Mouse (Mus musculus) cerebellum, adult 9-10 months (tissue): Measurements from ENCODE around the gene 4930435E12Rik.
A peak's percentile ranks its signal among the peaks of the same experiment; 100 is the strongest.
"Not testable (repeated sequence)": the region's sequence is repeated elsewhere in the genome, so short reads cannot be mapped to it uniquely, and the experiment has no call there.

Experiments used
- DNase-seq: peaks from one replicate; pipeline ENCODE4 v3.0.0; 2022

4930435E12Rik gene

DNA sequence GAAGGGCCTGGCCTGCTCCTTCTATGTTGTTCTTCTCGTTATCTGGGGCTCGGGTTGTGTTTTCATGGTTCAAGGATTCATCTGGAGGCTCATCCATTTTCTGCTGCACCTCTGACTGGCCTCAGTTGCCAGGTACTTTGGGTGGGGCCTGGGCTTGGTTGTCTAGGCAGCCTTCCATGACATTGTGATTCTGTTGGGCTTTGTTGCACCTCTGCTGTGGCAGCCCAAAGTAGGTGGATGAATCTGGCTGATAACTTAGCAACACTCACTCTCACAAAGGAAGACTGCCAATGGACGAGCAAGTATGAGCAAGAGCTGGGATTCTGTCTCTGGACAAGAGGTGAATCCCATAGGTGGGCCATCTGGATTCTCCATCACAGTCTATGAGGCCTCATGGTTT is at the start of gene 4930435E12Rik:
TSS of gene 4930435E12Rik (minus strand) at position 101 of the 400 bp plus-strand sequence.
- DNase-seq: no peak

DNA sequence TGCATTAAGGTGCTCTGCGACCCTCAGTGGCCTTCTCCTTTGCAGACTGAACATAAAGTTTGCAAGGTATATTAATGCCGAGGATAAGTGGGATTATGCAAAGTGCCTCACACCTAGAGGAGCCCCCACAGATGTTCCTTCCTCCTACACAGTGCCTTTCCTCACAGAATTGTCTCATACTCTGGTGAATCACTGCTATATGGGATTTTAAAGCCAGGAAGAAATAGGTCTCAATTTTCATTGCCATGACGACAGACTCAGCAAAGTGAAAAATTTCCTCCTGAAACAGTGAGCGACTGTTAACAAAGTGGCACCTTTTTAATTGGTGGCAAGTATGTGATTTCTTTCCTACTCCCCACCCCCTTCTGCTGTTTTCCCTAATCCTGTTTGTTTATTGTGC is 45.9 kb upstream of the 4930435E12Rik start:
- no peak for DNase-seq

DNA sequence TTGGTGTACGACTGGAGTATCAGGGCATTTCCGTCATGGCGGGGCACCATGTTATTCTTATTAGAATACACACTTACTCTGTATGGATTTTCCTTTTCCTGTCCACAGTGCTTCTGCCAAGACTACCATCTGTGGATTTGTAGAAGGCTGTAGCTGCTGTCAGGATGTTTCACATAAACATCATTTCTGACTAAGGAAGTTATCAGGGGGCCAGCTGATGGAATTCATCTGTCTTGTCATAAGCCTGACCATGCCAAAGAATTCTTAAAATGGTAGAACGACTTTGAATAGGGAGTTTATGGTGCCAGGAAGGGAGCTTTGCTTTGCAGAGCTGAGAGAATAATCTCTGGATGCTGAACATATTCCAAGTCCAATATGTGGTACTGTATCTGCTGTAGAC is 44.7 kb upstream of the 4930435E12Rik start:
- no peak for DNase-seq

GRCm38 (mm10) chr16:38864358-38864757 is 35.8 kb upstream of the 4930435E12Rik start:
- DNase-seq: no peak

DNA sequence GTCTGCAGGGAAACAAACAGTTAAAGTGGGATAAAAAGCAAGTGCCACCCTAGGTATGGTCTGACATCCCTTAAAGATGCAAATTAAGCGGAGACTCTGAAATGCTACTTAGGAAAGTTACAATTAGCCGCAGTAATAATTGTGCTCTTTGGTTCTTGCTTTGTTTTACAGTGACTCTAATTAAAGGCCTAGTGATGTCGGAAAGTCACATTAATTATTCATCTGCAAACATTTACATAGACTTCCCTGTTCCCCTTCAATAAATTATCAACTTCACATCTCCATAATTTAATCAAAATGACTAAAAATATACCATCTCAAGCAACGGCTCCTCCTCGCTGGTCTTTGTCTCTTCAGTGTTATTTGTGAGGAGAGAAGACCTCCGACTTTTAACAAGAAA is 32.0 kb upstream of the 4930435E12Rik start:
- no peak for DNase-seq

- peak; percentile 38 for DNase-seq
These were observed 29.7 kb upstream of the 4930435E12Rik start for GRCm38 (mm10) chr16:38858120-38858749.

GRCm38 (mm10) chr16:38812521-38812920 is 16.0 kb downstream of the 4930435E12Rik start:
- DNase-seq: peak; percentile 8

- no peak for DNase-seq
These were observed 18.4 kb downstream of the 4930435E12Rik start for GRCm38 (mm10) chr16:38810196-38810595.

DNA sequence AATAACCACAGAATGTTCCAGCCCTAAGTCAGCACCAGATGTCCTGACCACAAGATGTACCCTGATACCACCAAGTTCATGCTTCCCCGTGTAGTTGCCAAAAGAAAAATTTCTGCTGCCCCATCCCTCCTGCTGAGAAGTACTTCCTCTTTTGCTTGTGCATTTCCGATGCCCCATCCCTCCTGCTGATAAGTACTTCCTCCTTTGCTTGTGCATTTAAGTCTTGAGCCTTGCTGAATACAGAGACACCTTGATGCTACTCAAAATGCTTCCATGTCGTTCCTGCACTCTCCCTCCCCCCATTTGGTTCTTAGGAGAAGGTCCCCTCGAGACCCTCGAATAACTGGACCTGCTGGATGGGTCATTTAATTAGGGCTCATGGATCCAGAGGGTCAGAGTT is 20.8 kb downstream of the 4930435E12Rik start:
- DNase-seq: not testable (repeated sequence)

- DNase-seq: no peak
These were observed 28.5 kb downstream of the 4930435E12Rik start, which contains the start of gene Upk1b for GRCm38 (mm10) chr16:38800091-38800490. TSS of gene Upk1b (minus strand) at chr16:38800328.

DNA sequence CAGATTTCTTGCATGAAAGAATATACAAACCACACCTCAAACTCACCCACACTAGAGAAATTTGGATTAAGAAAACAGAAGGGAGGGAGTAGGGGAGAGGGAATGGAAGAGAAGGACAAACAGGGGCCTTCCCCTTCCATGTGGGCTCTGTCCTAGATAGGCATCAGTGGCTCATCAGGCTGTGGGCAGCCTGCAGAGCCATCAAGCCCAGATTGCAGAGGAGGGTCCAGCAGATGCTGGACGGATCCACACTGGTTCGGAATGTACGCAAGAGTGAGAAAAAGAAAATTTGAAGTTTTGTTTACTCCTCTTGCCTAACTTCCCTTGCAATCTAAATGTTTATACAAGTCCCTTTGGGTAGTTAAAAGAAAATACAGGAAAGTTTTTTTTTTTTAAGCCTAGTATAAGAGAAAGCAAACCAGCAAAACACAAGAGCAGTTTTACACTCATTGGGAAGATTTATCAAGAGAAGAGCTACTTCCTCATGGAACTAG is 29.5 kb downstream of the 4930435E12Rik start:
- no peak for DNase-seq

GRCm38 (mm10) chr16:38793120-38793519 is 35.4 kb downstream of the 4930435E12Rik start:
- no peak for DNase-seq

GRCm38 (mm10) chr16:38789966-38790365 is 38.6 kb downstream of the 4930435E12Rik start:
- DNase-seq: no peak

- DNase-seq: no peak
These were observed 39.5 kb downstream of the 4930435E12Rik start for GRCm38 (mm10) chr16:38789016-38789415.

DNA sequence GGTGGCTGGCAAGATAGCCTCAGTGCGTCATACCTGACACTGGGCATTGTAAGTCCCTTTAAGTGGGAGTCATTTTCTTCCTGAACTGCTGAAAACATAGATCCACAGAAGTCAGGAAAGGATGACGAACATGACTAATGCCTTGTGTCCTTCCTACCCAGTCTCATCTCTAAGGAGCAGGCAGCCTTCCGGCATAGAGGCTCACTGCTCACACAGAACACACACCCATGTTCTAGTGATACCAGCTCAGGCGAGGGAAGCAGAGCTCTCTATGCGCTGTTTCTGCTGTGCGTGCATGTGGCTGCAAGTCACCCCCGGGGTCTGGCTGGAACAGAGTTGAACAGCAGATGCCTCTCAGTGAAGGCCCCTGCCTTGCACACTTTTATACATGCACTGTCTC is 43.2 kb downstream of the 4930435E12Rik start:
- no peak for DNase-seq

DNA sequence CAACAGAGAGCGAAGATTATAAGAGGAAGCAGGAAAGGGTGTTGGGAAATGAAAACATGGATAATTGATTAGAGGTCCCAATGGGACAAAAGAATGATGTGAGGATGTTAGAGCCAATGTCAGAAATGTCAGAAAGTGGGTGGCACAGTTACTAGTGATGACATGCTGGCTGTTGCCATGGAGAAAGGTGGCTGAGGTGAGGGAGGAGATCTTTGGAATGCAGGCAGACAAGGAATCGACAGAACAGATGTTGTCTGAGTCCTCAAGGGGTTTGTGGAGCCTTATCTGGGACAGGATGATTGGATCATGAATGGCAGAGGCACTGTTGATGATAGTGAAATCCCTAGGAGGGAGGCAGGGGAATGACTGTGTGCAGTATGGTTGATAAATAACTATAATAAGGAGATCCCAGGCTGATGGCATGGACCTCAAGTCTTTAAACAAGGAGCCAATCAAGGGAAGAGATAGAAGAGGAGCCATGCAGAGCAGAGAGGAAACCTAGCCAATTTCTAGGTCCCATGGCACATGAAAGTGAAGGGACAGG is 46.0 kb downstream of the 4930435E12Rik start:
- no peak for DNase-seq

- DNase-seq: no peak
These were observed 46.6 kb downstream of the 4930435E12Rik start for GRCm38 (mm10) chr16:38781946-38782345.

DNA sequence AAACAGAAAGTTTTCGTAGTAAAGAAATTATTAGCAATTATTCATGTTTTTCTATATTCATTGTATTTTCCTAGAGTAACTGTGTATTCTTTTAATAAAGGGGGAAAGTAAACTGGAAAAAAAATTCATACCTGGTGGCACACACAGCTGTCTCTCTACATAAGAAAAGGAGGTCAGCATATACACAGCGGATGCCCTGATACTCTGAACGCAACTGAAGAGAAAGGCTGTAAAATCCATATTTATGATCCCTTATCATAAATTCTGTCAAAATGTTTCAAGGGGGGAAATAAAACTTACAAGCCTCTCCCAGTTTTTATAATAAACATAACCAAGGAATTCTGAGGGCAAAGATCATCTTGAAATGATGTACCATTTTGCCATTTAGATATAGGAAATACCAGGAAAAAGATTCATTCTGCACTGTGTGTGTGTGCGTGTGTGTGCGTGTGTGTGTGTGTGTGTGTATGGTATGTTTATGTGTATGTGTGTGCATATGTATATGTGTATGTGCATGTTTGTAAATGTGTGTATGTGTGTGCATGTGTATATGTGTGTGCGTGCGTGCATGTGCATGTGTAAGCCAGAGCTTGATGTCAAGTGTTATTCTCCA is 47.5 kb downstream of the 4930435E12Rik start:
- no peak for DNase-seq

GRCm38 (mm10) chr16:38776342-38776741 is 52.2 kb downstream of the 4930435E12Rik start:
- no peak for DNase-seq

GRCm38 (mm10) chr16:38774964-38775746 is 53.4 kb downstream of the 4930435E12Rik start:
- DNase-seq: no peak

DNA sequence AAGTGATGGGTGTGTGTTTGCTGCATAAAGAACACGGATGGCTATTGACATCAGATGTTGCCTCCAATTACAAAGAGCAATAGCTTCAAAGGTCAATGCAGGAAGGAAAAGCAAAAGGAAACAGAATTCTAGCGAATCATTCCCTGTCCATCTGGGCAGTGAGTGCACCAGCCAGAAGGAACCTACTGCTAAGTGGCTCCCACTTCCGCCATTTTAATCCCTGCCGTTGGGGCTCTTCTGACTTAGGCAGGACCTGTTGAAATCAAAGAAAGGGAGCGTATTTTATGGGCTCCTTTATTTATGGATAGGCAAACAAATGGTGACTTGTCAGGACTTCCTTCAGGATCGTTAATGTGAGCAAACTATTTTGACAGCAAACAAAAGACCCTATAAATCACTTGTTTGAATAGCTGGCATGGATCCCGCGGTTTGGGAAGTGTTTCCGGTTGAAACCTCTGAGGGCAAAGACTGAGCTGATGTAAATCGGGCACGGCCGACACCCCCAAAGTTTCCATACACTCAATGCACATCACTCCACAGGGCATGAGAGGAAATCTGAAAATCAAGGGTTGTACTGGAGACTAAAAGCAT is 55.5 kb downstream of the 4930435E12Rik start:
- DNase-seq: no peak

DNA sequence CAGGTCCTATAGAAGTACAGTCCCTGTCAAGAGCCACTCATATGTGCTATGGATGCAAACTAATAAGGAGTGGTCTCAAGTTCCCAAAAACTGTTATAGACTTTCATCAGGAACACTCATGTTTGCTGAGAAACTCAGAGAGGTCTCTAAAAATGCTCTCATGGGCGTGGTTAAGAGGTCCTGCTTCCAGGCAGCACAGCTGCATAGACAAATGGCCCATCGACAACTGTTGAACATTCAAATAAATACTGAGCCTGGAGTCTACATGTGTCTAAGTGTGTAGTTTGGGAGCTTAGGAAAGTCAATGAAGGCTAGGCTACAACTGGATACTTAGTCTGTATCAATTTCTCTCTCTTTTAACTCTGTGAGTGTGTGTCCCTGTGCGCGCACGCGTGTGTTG is 57.4 kb downstream of the 4930435E12Rik start:
- no peak for DNase-seq

DNA sequence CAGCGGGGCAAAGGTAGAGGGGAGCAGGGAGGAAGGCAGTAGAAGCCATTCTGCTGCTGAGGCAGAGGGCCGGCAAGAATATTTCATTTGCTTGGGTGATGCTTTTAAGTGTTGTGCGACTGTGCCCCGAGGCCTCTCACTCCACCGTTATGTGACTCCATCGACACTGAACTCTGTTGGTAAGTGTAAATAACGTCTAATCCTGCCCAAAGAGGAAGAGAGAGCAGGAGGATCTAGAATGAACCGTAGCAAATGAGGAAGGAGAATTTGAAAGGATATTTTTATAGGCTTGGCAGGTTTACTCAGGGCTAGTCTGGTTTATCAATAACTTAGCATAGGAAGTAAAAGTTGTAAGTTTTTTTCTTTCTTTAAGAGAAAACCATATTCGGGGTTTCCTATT is 59.0 kb downstream of the 4930435E12Rik start:
- DNase-seq: no peak
